Mouse (Mus musculus) neural tube, postnatal 0 days (tissue): ENCODE data around the gene Gabrg2. TPM values are rescaled to one million over a fixed set of nuclear protein-coding genes. Genes with fewer than 3 reads are reported as not detected.

ENCODE experiments used
- polyA plus RNA-seq: library from polyadenylated mRNA; unstranded; fragments of >200 nt; fragmentation: Nextera tagmentation; extraction: Ambion mirVana; gene quantifications from 2 replicates; pipeline ENCODE4 v1.2.1, GENCODE M21; 2015

The Gabrg2 gene
- 99.8 and 114 TPM in 2 replicates for polyA plus RNA-seq

GRCm38 (mm10) chr11:42000190-42001098 is at the start of gene Gabrg2:
Gene Gabrg2 (minus strand): TSS chr11:42000857.

Other genes with a start within 250 kb of the Gabrg2 start
- gene Gabra1, start 182.1 kb upstream of the Gabrg2 start, polyA plus RNA-seq, result 19.7 TPM in 2 replicates